Mouse (Mus musculus) B cell, adult 2 months (primary cell): Measurements from ENCODE around the gene Gm4981.
"Not testable (repeated sequence)": the region's sequence is repeated elsewhere in the genome, so short reads cannot be mapped to it uniquely, and the experiment has no call there.

Experiments used
- DNase-seq, 2 experiments: peaks; one replicate each; pipeline ENCODE4 v3.0.0; 2022

The Gm4981 gene

DNA sequence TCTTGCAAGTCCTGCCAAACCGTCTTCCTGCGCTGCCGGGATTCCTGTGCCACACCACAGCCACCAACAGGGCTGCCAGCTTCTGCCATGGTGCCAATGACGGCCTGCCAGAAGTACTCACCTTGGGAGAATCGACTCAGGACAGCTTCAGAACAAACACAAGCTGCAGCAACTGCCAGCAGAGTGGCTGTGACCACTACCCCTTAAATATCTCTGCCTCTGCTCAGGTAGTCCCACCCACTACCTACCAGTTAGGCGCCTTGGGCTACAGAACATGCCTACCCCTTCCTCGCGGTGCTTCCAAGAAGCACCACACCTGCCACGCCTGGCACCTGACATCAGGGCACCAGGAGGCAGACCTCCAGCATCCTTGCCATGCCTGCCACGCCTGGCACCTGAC lies at the start of gene Gm4981:
TSS of gene Gm4981 (minus strand) at position 89 of the 400 bp plus-strand sequence.
- DNase-seq = no peak

GRCm38 (mm10) chr10:58282238-58282637 lies 45.7 kb upstream of the Gm4981 start:
- DNase-seq = no peak

DNA sequence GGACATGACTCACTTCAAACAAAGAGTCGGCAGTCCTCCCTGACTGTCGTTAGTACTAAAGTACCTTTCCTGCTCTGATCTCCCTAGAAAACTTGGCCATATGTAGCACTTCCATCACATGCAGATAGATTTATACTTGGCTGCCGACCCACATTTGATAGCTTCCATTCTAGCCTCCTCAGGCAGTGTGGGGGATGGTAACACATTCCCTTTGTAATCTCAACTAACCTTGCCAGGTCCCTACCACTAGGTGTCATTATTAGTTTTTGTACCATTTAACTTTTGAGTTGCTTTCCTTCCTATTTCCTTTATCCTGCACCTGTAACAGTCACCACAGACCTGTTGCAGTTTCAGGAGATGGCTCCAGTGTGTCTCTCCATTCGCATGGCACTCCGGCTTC lies 22.0 kb upstream of the Gm4981 start:
- DNase-seq = peak in 1 of 2 experiments; percentile 11

DNA sequence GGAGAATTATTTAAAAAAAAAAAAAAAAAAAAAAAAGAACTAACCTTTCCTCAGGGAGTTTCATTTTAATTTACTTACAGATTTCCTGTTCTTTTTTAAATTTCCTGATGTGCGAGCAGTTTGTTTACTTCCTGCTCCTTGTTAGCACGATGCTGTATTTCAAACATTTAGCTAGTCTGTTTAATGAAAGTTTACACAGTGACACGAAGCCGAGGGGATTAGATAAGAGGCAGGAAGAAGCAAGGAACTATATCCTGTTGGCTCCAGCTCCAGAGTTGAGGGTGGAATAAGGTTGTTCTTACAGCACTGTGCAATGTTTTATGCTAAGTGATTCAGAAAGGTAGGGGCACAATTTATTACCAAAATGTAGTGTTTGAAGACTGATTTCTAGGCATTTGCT lies 19.5 kb upstream of the Gm4981 start:
- no peak for DNase-seq

GRCm38 (mm10) chr10:58255213-58255892 lies 18.9 kb upstream of the Gm4981 start, which contains the start of gene Gcc2:
TSS of gene Gcc2 (plus strand) at chr10:58255497.
- DNase-seq = peak; percentile 93 to 94

DNA sequence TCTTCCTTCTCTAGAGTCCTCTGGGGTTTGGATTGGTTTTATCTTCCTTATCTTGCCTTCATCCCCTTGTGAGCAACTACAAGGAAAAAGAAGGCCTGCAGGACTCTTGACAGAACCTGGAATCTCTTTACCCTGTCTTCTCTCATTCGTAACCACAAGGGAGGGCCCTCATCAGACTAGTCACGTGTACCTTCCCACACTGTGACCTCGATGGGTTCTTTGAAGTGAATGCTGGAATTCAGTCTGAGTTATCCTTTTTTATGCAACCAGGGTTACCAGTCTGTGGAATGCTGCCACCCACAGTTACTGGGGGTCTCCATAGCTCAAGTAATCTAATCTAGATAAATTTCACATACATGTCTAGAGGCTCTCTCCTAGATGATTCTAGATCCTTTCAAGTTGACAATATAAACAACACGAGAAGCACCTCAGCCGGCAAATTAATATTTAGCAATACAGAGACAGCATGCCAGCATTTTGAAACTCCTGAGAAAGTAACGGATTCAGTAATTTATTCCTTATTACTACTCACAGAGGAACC lies 18.2 kb upstream of the Gm4981 start:
- peak in 1 of 2 experiments; percentile 8 for DNase-seq

DNA sequence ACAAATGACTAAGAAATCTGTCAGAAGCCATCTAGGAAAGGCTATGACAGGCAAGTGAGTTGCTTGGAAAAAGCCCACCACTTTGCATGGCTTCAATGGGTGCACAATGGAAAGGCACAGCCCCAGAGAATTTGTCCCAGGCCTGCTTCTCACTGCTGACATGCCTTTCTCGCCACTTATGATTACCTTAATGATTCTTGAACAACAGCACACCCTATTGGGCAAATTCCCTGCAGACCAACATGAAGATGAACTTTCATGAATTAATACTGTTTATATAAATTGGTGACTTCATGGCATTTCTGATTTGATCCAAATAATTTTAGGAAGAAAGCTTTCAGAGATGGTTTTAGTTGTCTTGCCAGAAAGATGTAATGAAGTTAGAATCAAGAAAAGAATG lies 13.0 kb upstream of the Gm4981 start:
- DNase-seq = no peak

DNA sequence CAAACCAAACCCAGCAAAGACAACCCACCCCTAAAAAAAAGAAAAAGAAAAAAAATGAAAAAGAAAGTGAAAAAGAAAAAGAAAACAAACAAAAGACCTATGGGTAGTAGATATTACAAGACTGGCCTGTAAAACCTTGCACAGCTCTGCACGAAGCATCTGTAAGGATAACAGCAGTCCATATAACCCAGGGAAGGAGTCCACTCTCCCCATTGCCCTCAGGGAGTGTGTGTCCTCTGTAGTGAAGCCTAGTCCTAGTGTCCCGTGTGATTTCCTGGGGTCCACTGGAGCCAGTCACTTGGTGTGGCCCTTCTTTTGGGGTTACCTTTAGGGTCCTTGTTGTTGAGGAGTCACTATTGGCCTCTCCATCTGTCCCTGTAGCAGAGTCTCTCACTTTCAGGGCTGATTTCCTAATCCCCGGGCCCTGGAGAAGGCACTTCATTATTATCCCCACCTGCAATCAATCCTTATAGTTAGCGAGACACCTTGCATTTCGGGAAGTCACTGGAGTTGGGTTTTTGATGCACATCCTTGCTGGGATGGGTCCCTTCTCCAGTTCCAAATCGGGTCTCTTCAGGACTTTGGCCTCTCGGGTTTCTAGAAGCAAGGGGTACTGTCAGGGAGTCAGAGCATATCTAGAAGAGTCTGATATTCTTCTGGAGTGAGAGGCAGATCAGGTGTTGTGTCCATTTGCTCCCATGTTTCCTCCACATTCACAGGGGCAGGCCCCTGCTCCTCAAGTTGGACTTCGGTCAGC lies 2.7 kb upstream of the Gm4981 start:
- DNase-seq = peak; percentile 47 to 51

GRCm38 (mm10) chr10:58234985-58235384 lies 1.5 kb downstream of the Gm4981 start:
- DNase-seq = not testable (repeated sequence)

DNA sequence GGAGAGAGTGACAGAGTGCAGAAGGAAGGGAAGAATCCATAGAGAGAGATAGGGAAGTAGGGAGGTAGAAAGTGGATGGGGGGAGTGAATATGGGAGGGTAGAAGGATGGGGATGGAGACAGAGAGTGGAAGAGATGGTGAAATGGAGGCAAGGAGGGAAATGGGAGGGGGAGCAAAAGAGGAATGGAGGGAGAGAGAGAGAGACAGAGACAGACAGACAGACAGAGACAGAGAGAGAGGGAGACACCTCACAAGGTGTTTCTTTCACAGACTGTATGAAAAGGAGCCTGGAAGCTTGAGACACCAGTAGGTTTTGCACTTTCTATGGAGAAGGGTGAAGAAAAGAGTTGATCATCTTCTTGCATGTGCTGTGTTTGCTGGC lies 2.8 kb downstream of the Gm4981 start:
- not testable (repeated sequence) for DNase-seq

GRCm38 (mm10) chr10:58233054-58233739 lies 3.3 kb downstream of the Gm4981 start:
- peak in 1 of 2 experiments; percentile 37 for DNase-seq

DNA sequence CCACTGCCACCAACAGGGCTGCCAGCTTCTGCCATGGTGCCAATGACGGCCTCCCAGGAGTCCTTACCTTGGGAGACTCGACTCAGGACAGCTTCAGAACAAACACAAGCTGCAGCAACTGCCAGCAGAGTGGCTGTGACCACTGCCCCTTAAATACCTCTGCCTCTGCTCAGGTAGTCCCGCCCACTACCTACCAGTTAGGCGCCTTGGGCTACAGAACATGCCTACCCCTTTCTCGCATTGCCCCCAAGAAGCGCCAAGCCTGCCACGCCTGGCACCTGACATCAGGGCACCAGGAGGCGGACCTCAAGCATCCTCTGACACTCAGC lies 3.9 kb downstream of the Gm4981 start, which contains the start of gene Duxf3:
TSS of gene Duxf3 (minus strand) at position 35 of the 329 bp plus-strand sequence.
- not testable (repeated sequence) for DNase-seq

- peak; percentile 57 to 63 for DNase-seq
Observed at GRCm38 (mm10) chr10:58231779-58232640, 4.5 kb downstream of the Gm4981 start.

- peak in 1 of 2 experiments; percentile 31 for DNase-seq
Observed at GRCm38 (mm10) chr10:58231088-58231487, 5.4 kb downstream of the Gm4981 start.

DNA sequence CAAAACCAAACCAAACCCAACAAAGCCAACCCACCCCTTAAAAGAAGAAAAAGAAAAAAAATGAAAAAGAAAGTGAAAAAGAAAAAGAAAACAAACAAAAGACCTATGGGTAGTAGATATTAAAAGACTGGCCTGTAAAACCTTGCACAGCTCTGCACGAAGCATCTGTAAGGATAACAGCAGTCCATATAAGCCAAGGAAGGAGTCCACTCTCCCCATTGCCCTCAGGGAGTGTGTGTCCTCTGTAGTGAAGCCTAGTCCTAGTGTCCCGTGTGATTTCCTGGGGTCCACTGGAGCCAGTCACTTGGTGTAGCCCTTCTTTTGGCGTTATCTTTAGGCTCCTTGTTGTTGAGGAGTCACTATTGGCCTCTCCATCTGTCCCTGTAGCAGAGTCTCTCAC lies 6.5 kb downstream of the Gm4981 start:
- not testable (repeated sequence) for DNase-seq

- DNase-seq = not testable (repeated sequence)
Observed at GRCm38 (mm10) chr10:58227798-58228197, 8.7 kb downstream of the Gm4981 start.

GRCm38 (mm10) chr10:58226357-58226756 lies 10.1 kb downstream of the Gm4981 start:
- DNase-seq = not testable (repeated sequence)

DNA sequence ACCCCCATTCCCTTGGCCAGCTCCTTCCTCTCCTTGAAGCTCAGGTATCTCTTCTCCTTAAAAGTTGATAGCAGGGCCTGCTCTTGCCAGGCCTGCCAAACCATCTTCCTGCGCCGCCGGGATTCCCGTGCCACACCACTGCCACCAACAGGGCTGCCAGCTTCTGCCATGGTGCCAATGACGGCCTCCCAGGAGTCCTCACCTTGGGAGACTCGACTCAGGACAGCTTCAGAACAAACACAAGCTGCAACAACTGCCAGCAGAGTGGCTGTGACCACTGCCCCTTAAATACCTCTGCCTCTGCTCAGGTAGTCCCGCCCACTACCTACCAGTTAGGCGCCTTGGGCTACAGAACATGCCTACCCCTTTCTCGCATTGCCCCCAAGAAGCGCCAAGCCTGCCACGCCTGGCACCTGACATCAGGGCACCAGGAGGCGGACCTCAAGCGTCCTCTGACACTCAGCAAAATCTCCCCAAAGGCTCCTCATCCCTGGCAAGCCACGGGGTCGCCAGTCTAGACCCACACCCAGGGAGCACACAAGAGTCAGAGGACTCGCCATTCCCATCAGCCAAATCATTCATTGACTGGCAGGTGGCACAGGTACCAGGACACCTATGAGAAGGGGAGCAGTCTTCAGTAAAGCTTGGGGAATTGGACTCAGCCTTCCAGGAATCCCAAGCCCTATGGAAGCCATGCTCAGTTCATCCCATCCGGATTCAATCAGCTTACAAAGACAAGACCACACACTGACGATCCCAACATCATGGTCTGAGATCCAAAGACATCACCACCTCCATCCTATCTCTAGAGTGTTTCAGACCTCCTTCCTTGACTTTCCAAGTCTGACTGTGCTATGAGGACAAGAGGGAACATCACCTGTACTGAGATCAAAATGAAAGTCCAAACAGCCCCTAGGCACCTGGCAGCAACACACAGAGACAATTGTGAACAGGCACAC lies 11.4 kb downstream of the Gm4981 start, which contains the start of gene AW822073:
TSS of gene AW822073 (minus strand) at position 104 of the 959 bp plus-strand sequence.
- DNase-seq = not testable (repeated sequence)

GRCm38 (mm10) chr10:58223972-58224805 lies 12.3 kb downstream of the Gm4981 start:
- DNase-seq = peak; percentile 50 to 60

- not testable (repeated sequence) for DNase-seq
Observed at GRCm38 (mm10) chr10:58223161-58223560, 13.3 kb downstream of the Gm4981 start.
